ENCODE assay signal across 23 mouse cellular contexts in genomic region chr19:29099596-29099995, GRCm38 (mm10). TPM values are rescaled to one million over a fixed set of nuclear protein-coding genes. Genes with fewer than 3 reads are reported as not detected.
DNase-seq lines count a peak whose midpoint lies in the region; ATAC-seq and TF ChIP-seq lines count a peak whose summit lies in the region.
"Had no signal": no experiment of that assay in that cellular context is flagged by ENCODE, and none has a peak within 500 bp of the region (broad histone marks: within the 10 kb centered on the region; RNA-seq: fewer than 3 reads in every experiment).

No protein-coding gene starts in this region.

- H3K27me3 ChIP-seq in kidney, embryonic 15.5 days: no peaks in the 10 kb centered on the region
- H3K27me3 ChIP-seq: heart, embryonic 15.5 days; intestine, embryonic 15.5 days; liver, embryonic 12.5 days; neural tube, embryonic 12.5 days had no signal

- H3K27ac ChIP-seq in gastrocnemius, adult 2 months: peak overlapping the region; percentile 97
- H3K27ac ChIP-seq in kidney, embryonic 15.5 days: no peak overlapping the region
- H3K27ac ChIP-seq: heart, embryonic 15.5 days; hindbrain, embryonic 14.5 days; intestine, embryonic 15.5 days; limb, embryonic 13.5 days; midbrain, embryonic 12.5 days; neural tube, embryonic 12.5 days; stomach, postnatal 0 days had no signal

- no peak for TF ChIP-seq CTCF in gastrocnemius, adult 2 months (IDR thresholded peaks at IDR 0.05)

- no peaks in the 10 kb centered on the region for H3K36me3 ChIP-seq in kidney, embryonic 15.5 days
- H3K36me3 ChIP-seq: heart, embryonic 15.5 days; intestine, embryonic 15.5 days; limb, embryonic 13.5 days; midbrain, embryonic 12.5 days; neural tube, embryonic 12.5 days had no signal

- ATAC-seq in kidney, embryonic 15.5 days (replicated peaks; ENCODE audit: low FRiP score): no peak
- ATAC-seq: intestine, embryonic 15.5 days; liver, embryonic 12.5 days had no signal

- WGBS in kidney, embryonic 15.5 days: 71% methylated on average over 4 of the region's 4 CpGs

- H3K9me3 ChIP-seq in kidney, embryonic 15.5 days (replicated peaks): no peaks in the 10 kb centered on the region
- H3K9me3 ChIP-seq: forebrain, embryonic 10.5 days; heart, embryonic 15.5 days; intestine, embryonic 15.5 days; limb, embryonic 13.5 days; liver, embryonic 12.5 days; midbrain, embryonic 12.5 days; neural tube, embryonic 12.5 days had no signal

- peak overlapping the region; percentile 75; the same call in 1 of the 2 replicates for H3K4me2 ChIP-seq in kidney, embryonic 15.5 days

- peak; percentile 46 for DNase-seq in cerebellum, adult 9-10 months
- DNase-seq in cerebellum, adult 11 months: no peak
- DNase-seq in gastrocnemius, adult 2 months: peak; percentile 47
- DNase-seq in gastrocnemius, postnatal 10 days: no peak
- no peak for DNase-seq in kidney, adult 8-10 months
- peak; percentile 83 for DNase-seq in skeletal muscle tissue, adult 2 months (ENCODE audit: low read depth, low spot score)
- DNase-seq: adrenal gland, postnatal 10 days; heart, postnatal 36 days; kidney, adult 9 months; kidney, postnatal 4 days; lung, adult 18-20 months; thymus, adult 2 months; thymus, postnatal 4 days had no signal

- peaks cover 17% of the 10 kb centered on the region for H3K4me1 ChIP-seq in kidney, embryonic 15.5 days
- H3K4me1 ChIP-seq: intestine, embryonic 15.5 days had no signal

- H3K4me3 ChIP-seq in gastrocnemius, adult 2 months: peak overlapping the region; percentile 100
- no peak overlapping the region for H3K4me3 ChIP-seq in kidney, embryonic 15.5 days (replicated peaks)

- H3K9ac ChIP-seq in kidney, embryonic 15.5 days: no peak overlapping the region
- H3K9ac ChIP-seq: midbrain, embryonic 12.5 days had no signal

- intact Hi-C loops in gastrocnemius, adult 2 months (cut with DNase I): no loop called here

RNA-seq across cellular contexts. Expression of gene Rcl1, which starts 1.6 kb away (rescaled TPM):
- 1 to 10 TPM; 6.5 to 7.7 TPM for total RNA-seq in gastrocnemius, adult 2 months (2021)
- 10 to 100 TPM; 12.3 to 12.4 TPM for total RNA-seq in gastrocnemius, postnatal 10 days (2021)
- 63.1 and 63.8 TPM in 2 replicates for polyA plus RNA-seq in kidney, embryonic 15.5 days (2015; fragmentation: Nextera tagmentation; extraction: Ambion mirVana)

RNA-seq across cellular contexts. Expression of gene Ak3, which starts 51.8 kb away (rescaled TPM):
- 10 to 100 TPM; 38.1 to 54.4 TPM for total RNA-seq in gastrocnemius, adult 2 months (2021)
- total RNA-seq in gastrocnemius, postnatal 10 days (2021): 10 to 100 TPM; 60.1 to 61.7 TPM
- polyA plus RNA-seq in kidney, embryonic 15.5 days (2015; fragmentation: Nextera tagmentation; extraction: Ambion mirVana): 89.0 and 89.6 TPM in 2 replicates

Comparison
In these comparisons a context has a peak if more than half of its experiments do, and no peak if none do; other contexts are left out.
1. DNase-seq: peak in cerebellum, adult 9-10 months (single experiment), gastrocnemius, adult 2 months (single experiment) and skeletal muscle tissue, adult 2 months (single experiment); none in cerebellum, adult 11 months (single experiment), gastrocnemius, postnatal 10 days (single experiment) and kidney, adult 8-10 months (0 of 2).